Mouse (Mus musculus) midbrain, embryonic 15.5 days (tissue): ENCODE data around the gene Npas1. TPM values are rescaled to one million over a fixed set of nuclear protein-coding genes. Genes with fewer than 3 reads are reported as not detected.
A peak's percentile ranks its signal among the peaks of the same experiment; 100 is the strongest.

Experiments
- ATAC-seq: fragments of 200-750 bp; cut with Nextera tagmentation; replicated peaks from 2 replicates; pipeline ENCODE4 v1.8.0; 2017; ENCODE audit warnings: moderate TSS enrichment
- H3K27ac ChIP-seq: fragments of 300-500 bp; sonication (generic); 2 replicates; pipeline ENCODE4 v1.5.1; 2015; ENCODE audit warnings: mild to moderate bottlenecking, inconsistent platforms
- H3K27me3 ChIP-seq: fragments of 300-500 bp; sonication (generic); replicated peaks from 2 replicates; pipeline ENCODE4 v1.6.1; 2015; ENCODE audit warnings: inconsistent platforms
- H3K36me3 ChIP-seq: fragments of 300-500 bp; sonication (generic); replicated peaks from 2 replicates; pipeline ENCODE4 v1.6.1; 2015; ENCODE audit warnings: inconsistent platforms
- H3K4me1 ChIP-seq: fragments of 300-500 bp; sonication (generic); 2 replicates; pipeline ENCODE4 v1.6.1; 2015; ENCODE audit warnings: inconsistent platforms
- H3K4me2 ChIP-seq: fragments of 300-500 bp; sonication (generic); 2 replicates; pipeline ENCODE4 v1.6.1; 2015; ENCODE audit warnings: inconsistent platforms, mild to moderate bottlenecking, moderate library complexity
- H3K4me3 ChIP-seq: fragments of 300-500 bp; sonication (generic); 2 replicates; pipeline ENCODE4 v1.5.1; 2015; ENCODE audit warnings: mild to moderate bottlenecking, inconsistent platforms
- H3K9ac ChIP-seq: fragments of 300-500 bp; sonication (generic); 2 replicates; pipeline ENCODE4 v1.6.1; 2015; ENCODE audit warnings: mild to moderate bottlenecking, inconsistent platforms
- H3K9me3 ChIP-seq: fragments of 300-500 bp; sonication (generic); 2 replicates; pipeline ENCODE4 v1.6.1; 2016; ENCODE audit warnings: inconsistent platforms
- whole genome bisulfite sequencing: fragments of 180-500 bp; shearing (Covaris S2); methylation state at CpG from one replicate; pipeline ENCODE4 v1.1.7; 2015; ENCODE audit warnings: mixed read lengths; 5-methylcytosine and 5-hydroxymethylcytosine counted together
- polyA plus RNA-seq: library from polyadenylated mRNA; unstranded; fragments of >200 nt; fragmentation: Nextera tagmentation; extraction: Ambion mirVana; gene quantifications from 2 replicates; pipeline ENCODE4 v1.2.1, GENCODE M21; 2015

Npas1 gene
- polyA plus RNA-seq: 5.8 and 7.2 TPM in 2 replicates

DNA sequence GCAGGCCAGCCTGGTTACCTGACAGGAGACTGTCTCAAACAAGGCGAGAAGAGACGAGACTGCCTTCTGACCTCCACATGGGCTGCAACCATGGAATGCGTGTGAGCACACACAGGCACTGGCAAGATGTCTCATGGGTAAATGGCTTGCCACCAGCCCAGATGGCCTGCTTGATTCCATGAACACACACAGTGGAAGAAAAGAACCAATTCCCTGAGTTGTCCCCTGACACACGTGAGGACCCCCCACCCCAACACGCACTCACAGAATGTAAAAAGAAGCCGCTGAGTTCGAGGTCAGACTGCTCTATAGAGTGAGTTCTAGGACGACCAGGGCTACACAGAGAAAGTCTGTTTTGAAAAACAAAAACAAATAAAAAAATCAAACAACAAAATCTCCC lies at the start of gene Npas1:
TSS of gene Npas1 (minus strand) at position 101 of the 400 bp plus-strand sequence.
- ATAC-seq: no peak
- peak within 1 kb of the TSS; percentile 38 for H3K4me3 ChIP-seq
- no peak within 1 kb of the TSS for H3K27ac ChIP-seq
- peaks cover 57% of the 10 kb centered on the region for H3K27me3 ChIP-seq
- no peaks in the 10 kb centered on the region for H3K36me3 ChIP-seq
- WGBS: 91% methylated on average over 8 of the region's 8 CpGs
- peak within 1 kb of the TSS; percentile 67 for H3K4me2 ChIP-seq
- no peak within 1 kb of the TSS for H3K9ac ChIP-seq
- peaks cover 21% of the 10 kb centered on the region for H3K4me1 ChIP-seq
- no peaks in the 10 kb centered on the region for H3K9me3 ChIP-seq

DNA sequence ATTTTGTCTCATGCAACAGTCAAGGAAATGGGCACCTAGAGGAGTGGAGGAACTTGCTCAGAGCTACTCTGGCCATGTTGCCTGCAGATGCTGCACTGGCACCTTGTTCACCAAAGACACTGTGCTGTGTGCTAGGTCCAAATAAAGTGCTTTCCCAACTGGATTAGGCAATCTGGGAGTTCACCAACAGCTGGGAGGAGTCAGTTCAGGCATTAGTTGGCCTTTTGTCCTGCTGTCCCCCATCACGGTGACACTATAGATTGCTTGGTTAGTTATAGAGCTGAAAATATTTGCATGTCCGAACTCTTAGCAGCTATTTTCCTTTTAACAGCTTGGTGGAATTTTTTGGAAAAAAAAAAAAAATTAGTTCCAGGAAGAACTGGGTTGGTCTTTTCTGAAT lies 48.5 kb upstream of the Npas1 start:
- ATAC-seq: no peak
- no peak overlapping the region for H3K27ac ChIP-seq
- H3K9ac ChIP-seq: no peak overlapping the region
- H3K36me3 ChIP-seq: no peaks in the 10 kb centered on the region
- H3K4me3 ChIP-seq: no peak overlapping the region
- no peaks in the 10 kb centered on the region for H3K4me1 ChIP-seq
- WGBS: 92% methylated on average over 2 of the region's 2 CpGs
- no peak overlapping the region for H3K4me2 ChIP-seq
- no peaks in the 10 kb centered on the region for H3K27me3 ChIP-seq
- no peaks in the 10 kb centered on the region for H3K9me3 ChIP-seq

DNA sequence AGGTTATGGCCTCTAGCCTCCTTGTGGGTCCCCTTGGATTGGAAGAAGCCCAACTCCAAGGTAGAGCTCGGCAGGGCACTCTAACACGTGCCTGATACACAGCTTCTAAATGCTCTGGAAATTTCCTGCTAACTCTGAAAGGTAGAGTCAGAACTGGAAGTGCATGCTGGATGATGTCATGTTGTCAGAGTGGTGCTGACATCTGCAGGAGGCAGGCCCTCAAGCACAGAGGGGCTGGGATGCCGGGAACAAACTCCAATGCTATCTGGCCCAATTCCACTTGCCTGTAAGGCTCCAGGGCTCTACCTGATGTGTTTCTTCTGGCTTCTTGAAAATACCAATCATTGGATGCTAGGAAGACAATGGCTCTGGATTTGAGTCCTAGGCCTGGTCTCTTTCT lies 47.9 kb upstream of the Npas1 start:
- H3K4me3 ChIP-seq: no peak overlapping the region
- no peaks in the 10 kb centered on the region for H3K9me3 ChIP-seq
- ATAC-seq: no peak
- H3K27ac ChIP-seq: no peak overlapping the region
- 89% methylated on average over 3 of the region's 3 CpGs for WGBS
- no peaks in the 10 kb centered on the region for H3K36me3 ChIP-seq
- H3K4me1 ChIP-seq: no peaks in the 10 kb centered on the region
- H3K9ac ChIP-seq: no peak overlapping the region
- no peak overlapping the region for H3K4me2 ChIP-seq
- H3K27me3 ChIP-seq: no peaks in the 10 kb centered on the region

DNA sequence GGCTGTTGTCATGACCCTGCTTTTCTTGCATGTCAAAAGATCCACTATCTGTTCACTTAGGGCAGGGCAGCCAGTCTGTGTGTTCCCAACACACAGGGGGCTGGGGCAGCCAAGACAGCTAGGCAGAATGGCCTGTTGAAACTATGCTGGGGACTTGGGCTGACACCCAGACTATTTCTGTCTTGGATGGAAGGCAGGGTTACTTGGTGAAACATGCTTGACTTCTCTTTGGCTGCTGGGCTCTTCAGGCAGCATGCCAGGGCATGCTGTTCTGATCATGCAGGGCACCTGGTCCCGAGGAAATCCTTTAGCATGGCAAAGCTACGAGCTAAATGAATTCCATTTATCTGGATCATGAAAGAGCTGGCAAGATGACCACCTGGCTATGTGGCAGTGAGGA lies 46.8 kb upstream of the Npas1 start:
- no peak for ATAC-seq
- H3K4me3 ChIP-seq: no peak overlapping the region
- no peaks in the 10 kb centered on the region for H3K9me3 ChIP-seq
- no peaks in the 10 kb centered on the region for H3K27me3 ChIP-seq
- H3K36me3 ChIP-seq: no peaks in the 10 kb centered on the region
- no peak overlapping the region for H3K27ac ChIP-seq
- WGBS: 78% methylated on average over 2 of the region's 2 CpGs
- no peak overlapping the region for H3K4me2 ChIP-seq
- H3K4me1 ChIP-seq: no peaks in the 10 kb centered on the region
- H3K9ac ChIP-seq: no peak overlapping the region

DNA sequence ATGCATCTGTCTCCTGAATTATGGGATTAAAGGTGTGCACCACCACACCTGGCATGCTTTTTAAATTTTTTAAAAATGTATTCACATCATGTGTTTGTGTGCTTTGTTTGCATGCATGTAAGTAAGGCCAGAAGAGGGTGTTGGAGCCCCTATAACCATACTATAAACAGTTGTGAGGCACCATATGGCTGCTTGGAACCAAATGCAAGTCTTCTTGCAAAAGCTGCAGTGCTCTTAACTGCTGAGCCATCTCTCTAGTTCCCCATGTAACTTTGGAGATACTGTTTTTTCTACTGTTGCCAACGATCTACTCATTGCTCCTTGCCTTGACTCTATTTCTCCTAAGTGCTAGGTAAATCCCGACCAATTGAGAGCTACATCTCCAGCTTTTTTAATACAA lies 41.8 kb upstream of the Npas1 start:
- no peaks in the 10 kb centered on the region for H3K27me3 ChIP-seq
- WGBS: 96% methylated on average over 2 of the region's 2 CpGs

DNA sequence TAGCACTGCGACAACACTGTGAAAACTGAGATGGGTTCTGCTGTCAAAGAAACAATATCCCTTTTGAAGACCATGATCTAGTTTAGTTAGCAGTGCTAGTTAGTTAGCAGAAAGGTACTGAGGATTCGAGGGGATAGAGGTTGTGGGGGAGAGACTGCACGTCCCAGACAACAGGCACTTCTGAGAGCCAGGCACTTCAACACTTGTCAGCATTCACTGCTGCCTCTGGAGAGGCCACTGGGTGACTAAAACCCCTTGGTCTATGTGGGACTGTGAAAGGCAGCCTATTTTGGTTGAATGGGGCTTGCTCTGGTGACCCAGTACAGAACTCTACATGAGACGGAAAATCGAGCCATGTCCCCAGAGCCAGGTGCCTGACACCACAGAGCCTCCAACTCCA lies 39.7 kb upstream of the Npas1 start:
- Histone ChIP-seq H3K4me3 (no peak overlapping the region), H3K36me3 (no peaks in the 10 kb centered on the region), H3K9ac (no peak overlapping the region), H3K27ac (no peak overlapping the region), H3K9me3 (no peaks in the 10 kb centered on the region), H3K27me3 (no peaks in the 10 kb centered on the region), H3K4me2 (no peak overlapping the region), H3K4me1 (no peaks in the 10 kb centered on the region)
- no peak for ATAC-seq
- 88% methylated on average over 5 of the region's 5 CpGs for WGBS

More for the DNA sequence above, 41.8 kb upstream of the Npas1 start:
- H3K9me3 ChIP-seq: no peaks in the 10 kb centered on the region
- no peaks in the 10 kb centered on the region for H3K4me1 ChIP-seq
- H3K36me3 ChIP-seq: no peaks in the 10 kb centered on the region
- H3K27ac ChIP-seq: no peak overlapping the region
- no peak for ATAC-seq
- H3K4me2 ChIP-seq: no peak overlapping the region
- H3K9ac ChIP-seq: no peak overlapping the region
- H3K4me3 ChIP-seq: no peak overlapping the region

DNA sequence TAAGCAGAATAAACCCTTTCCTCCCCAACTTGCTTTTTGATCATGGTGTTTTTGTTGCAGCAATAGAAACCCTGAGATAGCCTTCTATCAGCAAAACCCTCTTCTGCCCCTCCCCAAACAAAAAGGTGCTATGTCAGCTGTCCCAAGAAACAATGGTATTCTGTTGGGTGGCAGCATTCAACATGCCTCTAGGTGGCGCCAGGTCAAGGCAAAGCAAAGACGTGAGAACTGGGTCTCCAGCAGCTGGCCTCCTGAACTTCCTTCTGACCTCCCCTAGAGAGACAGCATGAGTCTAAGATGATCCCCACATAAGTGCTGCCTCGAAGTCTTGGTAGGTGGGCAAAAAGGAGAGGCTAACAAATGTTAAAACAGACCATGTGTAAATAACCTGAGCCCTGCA lies 29.8 kb upstream of the Npas1 start:
- no peak for ATAC-seq
- Histone ChIP-seq H3K4me1 (no peaks in the 10 kb centered on the region; the same call in 1 of the 2 replicates), H3K27me3 (no peaks in the 10 kb centered on the region), H3K9me3 (no peaks in the 10 kb centered on the region), H3K4me2 (no peak overlapping the region), H3K9ac (no peak overlapping the region), H3K27ac (no peak overlapping the region), H3K36me3 (peaks cover 24% of the 10 kb centered on the region; the same call in 1 of the 2 replicates), H3K4me3 (no peak overlapping the region)
- 23% methylated on average over 3 of the region's 3 CpGs for WGBS

DNA sequence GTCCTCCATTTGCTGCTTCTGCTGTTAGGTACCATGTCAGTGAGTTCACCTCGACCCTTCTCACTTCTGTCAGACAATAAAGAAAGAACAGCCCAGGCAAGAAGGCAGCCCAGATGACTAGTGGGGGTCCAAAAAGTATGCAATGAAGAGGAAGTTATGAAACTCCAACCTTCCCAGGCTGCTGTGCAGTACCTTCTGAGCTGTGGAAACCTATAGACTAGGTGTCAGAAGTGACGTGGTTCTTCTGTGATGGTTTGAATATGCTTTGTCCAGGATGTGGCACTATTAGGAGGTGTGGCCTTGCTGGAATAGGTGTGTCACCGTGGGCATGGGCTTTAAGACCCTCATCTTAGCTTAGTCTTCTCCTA lies 27.7 kb upstream of the Npas1 start:
- ATAC-seq: no peak
- no peaks in the 10 kb centered on the region; the same call in 1 of the 2 replicates for H3K4me1 ChIP-seq
- H3K4me3 ChIP-seq: no peak overlapping the region
- peaks cover 11% of the 10 kb centered on the region; the same call in 1 of the 2 replicates for H3K36me3 ChIP-seq
- no peak overlapping the region for H3K27ac ChIP-seq
- no peak overlapping the region for H3K9ac ChIP-seq
- WGBS: 92% methylated on average over 3 of the region's 3 CpGs
- H3K4me2 ChIP-seq: no peak overlapping the region
- no peaks in the 10 kb centered on the region for H3K9me3 ChIP-seq
- no peaks in the 10 kb centered on the region for H3K27me3 ChIP-seq

DNA sequence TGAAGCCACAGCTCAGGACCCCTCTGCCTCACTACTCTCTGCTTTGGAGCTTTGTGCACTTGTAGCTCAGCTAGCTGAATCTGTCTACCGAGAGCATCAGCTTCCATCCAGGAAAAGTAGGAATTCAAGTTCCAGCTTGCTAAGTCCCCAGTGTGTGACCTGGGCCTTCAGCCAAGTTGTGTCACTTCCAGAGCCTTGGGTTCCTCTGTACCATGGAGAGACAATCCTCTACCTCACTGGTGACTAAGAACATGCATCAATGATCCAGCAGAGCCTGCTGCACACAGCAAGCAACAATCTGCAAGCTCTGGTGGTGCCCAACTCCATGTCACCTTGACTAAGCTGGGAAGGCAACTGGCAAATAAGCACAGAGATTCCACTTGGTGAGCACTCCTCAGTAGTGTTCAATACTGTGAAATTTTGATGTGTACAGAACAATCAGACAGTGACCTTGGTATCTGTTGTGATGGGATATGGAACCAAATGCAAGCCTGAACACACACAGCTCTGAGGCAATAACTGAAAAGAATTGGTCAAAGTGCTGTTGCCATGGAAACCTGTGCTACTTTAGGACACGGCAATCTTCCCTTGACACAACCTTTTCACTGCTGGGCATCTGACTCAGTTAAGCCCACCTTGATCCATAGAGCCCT lies 27.2 kb upstream of the Npas1 start:
- no peak overlapping the region for H3K4me2 ChIP-seq
- 55% methylated on average over 2 of the region's 2 CpGs for WGBS
- ATAC-seq: peak; percentile 42; the same call in 1 of the 2 replicates
- no peaks in the 10 kb centered on the region for H3K9me3 ChIP-seq
- no peaks in the 10 kb centered on the region; the same call in 1 of the 2 replicates for H3K4me1 ChIP-seq
- no peak overlapping the region for H3K27ac ChIP-seq
- H3K4me3 ChIP-seq: no peak overlapping the region
- H3K27me3 ChIP-seq: no peaks in the 10 kb centered on the region
- no peak overlapping the region for H3K9ac ChIP-seq
- peaks cover 8% of the 10 kb centered on the region; the same call in 1 of the 2 replicates for H3K36me3 ChIP-seq

DNA sequence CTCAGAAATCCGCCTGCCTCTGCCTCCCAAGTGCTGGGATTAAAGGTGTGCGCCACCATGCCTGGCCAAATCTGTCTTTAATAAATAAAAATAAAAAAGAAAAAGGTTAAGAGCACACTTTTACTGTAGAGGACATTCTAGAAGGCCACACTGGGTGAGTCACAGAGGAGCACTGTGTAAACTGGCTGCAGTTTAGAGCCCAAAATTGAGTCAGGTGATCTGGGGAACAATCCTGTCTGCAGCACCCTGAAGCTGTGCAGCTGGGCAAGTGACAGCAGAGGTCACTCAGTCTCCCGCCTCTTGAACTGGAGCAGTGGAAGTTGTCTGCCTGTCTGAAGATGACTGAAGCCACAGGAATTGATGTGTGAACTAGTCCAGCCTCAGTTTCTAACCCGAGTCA lies 24.0 kb upstream of the Npas1 start:
- 98% methylated on average over 4 of the region's 4 CpGs for WGBS
- Histone ChIP-seq H3K27ac (no peak overlapping the region), H3K4me3 (no peak overlapping the region), H3K4me1 (no peaks in the 10 kb centered on the region; the same call in 1 of the 2 replicates), H3K9ac (no peak overlapping the region), H3K4me2 (no peak overlapping the region), H3K27me3 (no peaks in the 10 kb centered on the region), H3K36me3 (peaks cover 25% of the 10 kb centered on the region), H3K9me3 (no peaks in the 10 kb centered on the region)
- ATAC-seq: no peak

DNA sequence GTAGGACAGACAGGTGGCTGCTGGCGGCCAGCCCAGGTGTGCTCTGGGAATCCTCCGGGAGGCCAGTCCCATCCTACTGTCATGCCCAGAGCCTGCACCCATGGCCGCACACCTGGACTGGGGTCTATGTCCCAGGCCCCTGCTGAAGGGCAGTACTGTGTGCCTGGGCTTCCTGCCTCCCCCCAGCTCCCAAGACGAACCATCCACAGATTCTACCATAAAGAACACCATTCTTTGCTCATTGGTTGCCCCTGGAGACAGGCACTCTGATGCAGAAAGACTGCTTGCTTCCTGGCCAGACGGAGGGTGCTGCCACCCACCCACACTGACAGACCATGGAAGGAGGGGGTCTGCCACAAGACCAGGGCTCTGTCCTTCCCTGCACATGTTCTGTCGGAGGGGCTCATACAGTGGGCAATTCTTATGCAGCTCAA lies 22.2 kb upstream of the Npas1 start:
- ATAC-seq: peak; percentile 46; the same call in 1 of the 2 replicates
- Histone ChIP-seq H3K4me2 (no peak overlapping the region), H3K9me3 (no peaks in the 10 kb centered on the region), H3K36me3 (peaks cover 34% of the 10 kb centered on the region), H3K4me1 (no peaks in the 10 kb centered on the region), H3K9ac (no peak overlapping the region), H3K4me3 (no peak overlapping the region), H3K27ac (no peak overlapping the region), H3K27me3 (no peaks in the 10 kb centered on the region)
- WGBS: 74% methylated on average over 6 of the region's 6 CpGs

DNA sequence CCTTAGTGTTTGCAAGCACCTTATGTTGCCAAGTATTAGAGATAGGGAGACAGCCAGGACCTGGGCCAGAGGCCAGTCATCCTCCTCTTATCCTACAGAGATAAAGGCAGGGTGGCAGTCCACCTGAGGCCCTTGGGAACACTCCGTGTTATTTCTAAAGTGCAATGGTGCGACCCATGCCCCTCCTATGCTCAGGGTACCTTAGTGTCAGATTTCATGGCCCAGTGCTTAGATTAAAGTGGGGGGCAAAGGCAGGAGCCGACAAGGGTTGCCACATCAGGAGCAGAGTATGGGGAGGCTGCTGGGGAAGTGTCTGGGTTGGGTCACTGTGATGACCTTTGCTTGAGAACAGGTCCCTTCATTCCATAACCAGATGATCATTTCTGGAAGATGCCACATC lies 18.7 kb upstream of the Npas1 start:
- no peak overlapping the region for H3K9ac ChIP-seq
- 94% methylated on average over 3 of the region's 3 CpGs for WGBS
- H3K9me3 ChIP-seq: no peaks in the 10 kb centered on the region
- H3K36me3 ChIP-seq: peaks cover 27% of the 10 kb centered on the region
- H3K4me3 ChIP-seq: no peak overlapping the region
- no peak overlapping the region for H3K4me2 ChIP-seq
- no peaks in the 10 kb centered on the region for H3K4me1 ChIP-seq
- no peak overlapping the region for H3K27ac ChIP-seq
- no peaks in the 10 kb centered on the region for H3K27me3 ChIP-seq
- no peak for ATAC-seq

DNA sequence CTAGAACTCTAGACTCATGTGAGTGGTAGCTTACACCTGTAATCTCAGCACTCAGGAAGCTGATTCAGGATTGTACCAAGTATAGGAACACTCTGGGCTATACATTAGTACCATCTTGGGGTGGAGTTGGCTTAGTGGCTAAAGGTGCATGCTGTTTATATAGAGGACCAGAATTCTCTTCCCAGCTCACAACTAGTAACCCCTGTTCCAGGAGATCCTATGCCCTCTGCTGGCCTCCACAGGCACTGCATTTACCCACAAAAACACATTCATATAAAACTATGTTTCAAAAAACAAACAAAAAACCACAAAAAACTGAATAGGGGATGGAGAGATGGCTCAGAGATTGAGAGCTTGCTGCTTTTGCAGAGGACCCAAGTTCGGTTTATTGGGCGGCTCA lies 15.8 kb upstream of the Npas1 start:
- H3K27me3 ChIP-seq: no peaks in the 10 kb centered on the region
- WGBS: 36% methylated on average over 2 of the region's 2 CpGs
- no peak overlapping the region for H3K4me2 ChIP-seq
- ATAC-seq: no peak
- H3K36me3 ChIP-seq: peaks cover 26% of the 10 kb centered on the region
- no peaks in the 10 kb centered on the region for H3K9me3 ChIP-seq
- no peak overlapping the region for H3K9ac ChIP-seq
- H3K4me3 ChIP-seq: no peak overlapping the region
- H3K27ac ChIP-seq: no peak overlapping the region
- no peaks in the 10 kb centered on the region for H3K4me1 ChIP-seq
